Mouse (Mus musculus): Measurements from ENCODE around the gene 2010111I01Rik. TPM values are rescaled to one million over a fixed set of nuclear protein-coding genes. Genes with fewer than 3 reads are reported as not detected.

2010111I01Rik gene
- polyA plus RNA-seq, 1 experiment: 144 TPM

DNA sequence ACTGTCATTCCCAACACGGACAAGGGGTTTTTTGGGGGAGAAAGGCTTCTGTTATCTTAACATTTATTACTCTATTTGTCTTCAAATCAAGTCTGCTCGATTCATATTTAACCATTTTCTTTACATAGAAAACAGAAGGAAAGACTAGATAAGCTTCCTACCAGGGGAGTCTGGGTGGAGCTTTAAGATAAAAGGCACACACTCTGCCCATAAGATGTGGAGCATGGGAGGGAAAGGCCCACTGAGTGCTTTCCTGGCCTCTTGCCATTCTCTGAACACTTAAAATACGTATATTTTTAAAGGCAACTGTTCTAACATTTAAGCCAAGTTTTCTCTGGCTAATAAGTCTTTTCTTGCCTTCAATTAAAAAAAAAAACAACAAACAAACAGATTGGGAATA is 25.3 kb upstream of the 2010111I01Rik start:
- Histone ChIP-seq H3K4me2 (ENCODE audit: low read depth) (no peak overlapping the region), H3K36me3 (ENCODE audit: control insufficient read depth, insufficient read depth) (no peaks in the 10 kb centered on the region), H3K4me3 (no peak overlapping the region), H3K27me3 (ENCODE audit: control insufficient read depth, insufficient read depth, insufficient read length) (no peaks in the 10 kb centered on the region), H3K79me2 (ENCODE audit: control insufficient read depth, insufficient read depth) (no peaks in the 10 kb centered on the region), H3ac (ENCODE audit: control insufficient read depth, insufficient read length) (no peak overlapping the region)
- TF ChIP-seq POLR2AphosphoS2 (IDR thresholded peaks at IDR 0.05; ENCODE audit: insufficient read length, low read depth) (no peak), POLR2A (IDR thresholded peaks at IDR 0.05; ENCODE audit: insufficient read length, low read depth) (no peak), TCF3 (IDR thresholded peaks at IDR 0.05; ENCODE audit: insufficient read length, low read depth) (no peak), MYOG (IDR thresholded peaks at IDR 0.05; ENCODE audit: control insufficient read depth in 1 of 3, insufficient read depth in 1 of 3, insufficient read length in 2 of 3, low read depth in 2 of 3) (no peak), USF1 (IDR thresholded peaks at IDR 0.05; ENCODE audit: low read depth) (no peak), CEBPB (IDR thresholded peaks at IDR 0.05; ENCODE audit: insufficient read depth, poor library complexity, severe bottlenecking) (no peak), REST (IDR thresholded peaks at IDR 0.05; ENCODE audit: insufficient read depth, insufficient read length) (no peak)

DNA sequence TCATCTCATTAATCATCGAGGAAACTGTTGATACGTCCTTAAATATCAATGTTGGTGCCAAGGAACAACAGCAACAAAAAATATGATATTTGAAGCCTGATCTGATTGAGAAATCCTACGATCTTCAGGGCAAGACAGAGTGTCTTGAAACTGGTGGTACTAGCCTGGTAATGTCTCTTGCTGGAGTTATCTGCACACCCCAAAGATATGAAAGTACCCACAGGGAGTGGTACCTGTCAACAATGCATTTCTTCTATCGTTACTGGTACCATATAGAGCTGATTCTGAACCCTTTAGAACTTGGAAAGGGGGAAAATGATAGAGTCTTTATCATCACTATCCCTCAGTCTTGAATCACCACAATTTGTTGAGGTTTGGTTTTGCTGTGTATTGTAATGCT is 24.9 kb upstream of the 2010111I01Rik start:
- no peaks in the 10 kb centered on the region for H3K79me2 ChIP-seq (ENCODE audit: control insufficient read depth, insufficient read depth)
- TF ChIP-seq SRF (IDR thresholded peaks at IDR 0.05; ENCODE audit: control insufficient read depth, insufficient read length, low read depth) (no peak), E2F4 (IDR thresholded peaks at IDR 0.05; ENCODE audit: insufficient read depth) (no peak), MYOG (IDR thresholded peaks at IDR 0.05; ENCODE audit: control insufficient read depth in 1 of 3, insufficient read depth in 1 of 3, insufficient read length in 2 of 3, low read depth in 2 of 3) (no peak)
- H3K4me3 ChIP-seq: no peak overlapping the region
- no peaks in the 10 kb centered on the region for H3K36me3 ChIP-seq (ENCODE audit: control insufficient read depth, insufficient read depth)
- no peak overlapping the region for H3ac ChIP-seq (ENCODE audit: control insufficient read depth, insufficient read length)
- H3K4me2 ChIP-seq (ENCODE audit: low read depth): no peak overlapping the region
- no peaks in the 10 kb centered on the region for H3K27me3 ChIP-seq (ENCODE audit: control insufficient read depth, insufficient read depth, insufficient read length)

DNA sequence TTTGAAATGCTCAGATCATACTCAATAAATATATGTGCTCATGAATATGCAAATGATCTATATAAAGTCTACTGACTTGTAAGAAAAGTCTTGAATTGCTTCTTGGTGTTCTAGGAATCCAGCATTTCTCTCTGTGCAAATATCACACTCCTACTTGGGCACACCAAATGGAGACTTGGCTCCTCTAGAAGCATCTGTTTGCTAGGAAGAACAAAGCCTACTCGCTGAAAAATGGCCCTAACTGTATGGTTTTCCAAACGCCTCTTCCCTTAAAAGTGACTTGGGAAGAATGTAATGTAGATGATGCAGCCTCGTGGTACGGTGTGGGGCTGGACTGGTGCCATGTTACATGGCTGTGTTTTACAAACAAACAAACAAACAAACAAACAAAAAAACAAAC is 24.0 kb upstream of the 2010111I01Rik start:
- no peaks in the 10 kb centered on the region for H3K27me3 ChIP-seq (ENCODE audit: control insufficient read depth, insufficient read depth, insufficient read length)
- no peak for TF ChIP-seq SRF (IDR thresholded peaks at IDR 0.05; ENCODE audit: control insufficient read depth, insufficient read length, low read depth)
- TF ChIP-seq E2F4 (IDR thresholded peaks at IDR 0.05; ENCODE audit: insufficient read depth): no peak
- no peak for TF ChIP-seq MYOG (IDR thresholded peaks at IDR 0.05; ENCODE audit: control insufficient read depth in 1 of 3, insufficient read depth in 1 of 3, insufficient read length in 2 of 3, low read depth in 2 of 3)
- no peak for TF ChIP-seq POLR2A (IDR thresholded peaks at IDR 0.05; ENCODE audit: insufficient read length, low read depth)
- no peak for TF ChIP-seq TCF12 (IDR thresholded peaks at IDR 0.05; ENCODE audit: insufficient read depth, poor library complexity, severe bottlenecking)
- no peak for TF ChIP-seq USF1 (IDR thresholded peaks at IDR 0.05; ENCODE audit: low read depth)
- H3K36me3 ChIP-seq (ENCODE audit: control insufficient read depth, insufficient read depth): no peaks in the 10 kb centered on the region
- H3K4me2 ChIP-seq (ENCODE audit: low read depth): no peak overlapping the region
- H3K79me2 ChIP-seq (ENCODE audit: control insufficient read depth, insufficient read depth): no peaks in the 10 kb centered on the region
- H3ac ChIP-seq (ENCODE audit: control insufficient read depth, insufficient read length): no peak overlapping the region
- no peak overlapping the region for H3K4me3 ChIP-seq

GRCm38 (mm10) chr13:62941341-62942005 is 23.2 kb upstream of the 2010111I01Rik start:
- Histone ChIP-seq H3K4me3 (no peak overlapping the region), H3ac (ENCODE audit: control insufficient read depth, insufficient read length) (no peak overlapping the region), H3K4me2 (ENCODE audit: low read depth) (no peak overlapping the region), H3K79me2 (ENCODE audit: control insufficient read depth, insufficient read depth) (no peaks in the 10 kb centered on the region), H3K36me3 (ENCODE audit: control insufficient read depth, insufficient read depth) (no peaks in the 10 kb centered on the region), H3K27me3 (ENCODE audit: control insufficient read depth, insufficient read depth, insufficient read length) (no peaks in the 10 kb centered on the region)
- TF ChIP-seq TCF12 (IDR thresholded peaks at IDR 0.05; ENCODE audit: insufficient read depth, poor library complexity, severe bottlenecking): no peak
- TF ChIP-seq REST (IDR thresholded peaks at IDR 0.05; ENCODE audit: insufficient read depth, insufficient read length): no peak
- TF ChIP-seq SRF (IDR thresholded peaks at IDR 0.05; ENCODE audit: control insufficient read depth, insufficient read length, low read depth): no peak
- no peak for TF ChIP-seq E2F4 (IDR thresholded peaks at IDR 0.05; ENCODE audit: insufficient read depth)
- TF ChIP-seq MYOG (IDR thresholded peaks at IDR 0.05; ENCODE audit: control insufficient read depth in 1 of 3, insufficient read depth in 1 of 3, insufficient read length in 2 of 3, low read depth in 2 of 3): no peak
- no peak for TF ChIP-seq POLR2AphosphoS2 (IDR thresholded peaks at IDR 0.05; ENCODE audit: insufficient read length, low read depth)
- TF ChIP-seq MYOD1 (IDR thresholded peaks at IDR 0.05; ENCODE audit: control insufficient read depth in 1 of 3, insufficient read length in 2 of 3, low read depth in 2 of 3): no peak
- no peak for TF ChIP-seq CEBPB (IDR thresholded peaks at IDR 0.05; ENCODE audit: insufficient read depth, poor library complexity, severe bottlenecking)
- TF ChIP-seq TCF3 (IDR thresholded peaks at IDR 0.05; ENCODE audit: insufficient read length, low read depth): no peak
- TF ChIP-seq MAX (IDR thresholded peaks at IDR 0.05; ENCODE audit: low read depth): no peak
- TF ChIP-seq USF1 (IDR thresholded peaks at IDR 0.05; ENCODE audit: low read depth): no peak
- no peak for TF ChIP-seq POLR2A (IDR thresholded peaks at IDR 0.05; ENCODE audit: insufficient read length, low read depth)

DNA sequence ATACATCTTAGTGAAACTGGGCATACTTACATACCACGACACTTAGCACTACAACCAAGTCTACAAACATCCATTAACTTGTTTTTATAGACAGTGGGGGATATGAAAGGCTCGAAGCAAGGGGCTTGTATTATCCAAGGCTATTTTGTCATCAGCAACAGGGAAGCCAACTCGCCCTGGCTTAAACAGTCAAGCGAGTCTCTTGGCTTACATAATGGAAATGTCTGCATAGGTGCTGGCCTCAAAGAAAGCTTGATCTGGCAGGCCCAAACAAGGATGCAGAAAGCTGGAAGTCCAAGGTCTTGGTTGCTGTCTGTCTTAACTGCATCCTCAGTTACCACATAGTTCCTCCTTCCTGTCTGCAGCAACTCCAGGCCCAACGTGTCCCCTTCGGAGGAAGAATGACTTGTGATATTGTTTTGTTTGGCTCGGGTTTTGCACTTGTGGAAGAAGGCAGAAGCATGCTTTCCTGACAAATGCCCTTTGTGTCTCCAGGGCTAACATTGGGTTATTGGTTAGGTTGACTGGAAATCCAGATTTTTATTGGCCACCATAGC is 21.3 kb upstream of the 2010111I01Rik start:
- H3K36me3 ChIP-seq (ENCODE audit: control insufficient read depth, insufficient read depth): no peaks in the 10 kb centered on the region
- TF ChIP-seq TCF12 (IDR thresholded peaks at IDR 0.05; ENCODE audit: insufficient read depth, poor library complexity, severe bottlenecking) (no peak), MYOG (IDR thresholded peaks at IDR 0.05; ENCODE audit: control insufficient read depth in 1 of 3, insufficient read depth in 1 of 3, insufficient read length in 2 of 3, low read depth in 2 of 3) (no peak), MAX (IDR thresholded peaks at IDR 0.05; ENCODE audit: low read depth) (no peak), E2F4 (IDR thresholded peaks at IDR 0.05; ENCODE audit: insufficient read depth) (no peak), MYOD1 (IDR thresholded peaks at IDR 0.05; ENCODE audit: control insufficient read depth in 1 of 3, insufficient read length in 2 of 3, low read depth in 2 of 3) (no peak), TCF3 (IDR thresholded peaks at IDR 0.05; ENCODE audit: insufficient read length, low read depth) (no peak), SRF (IDR thresholded peaks at IDR 0.05; ENCODE audit: control insufficient read depth, insufficient read length, low read depth) (no peak)
- H3K27me3 ChIP-seq (ENCODE audit: control insufficient read depth, insufficient read depth, insufficient read length): no peaks in the 10 kb centered on the region
- no peak overlapping the region for H3ac ChIP-seq (ENCODE audit: control insufficient read depth, insufficient read length)
- H3K79me2 ChIP-seq (ENCODE audit: control insufficient read depth, insufficient read depth): no peaks in the 10 kb centered on the region
- H3K4me2 ChIP-seq (ENCODE audit: low read depth): no peak overlapping the region
- H3K4me3 ChIP-seq: no peak overlapping the region
